Mouse (Mus musculus) embryo, embryonic 9.5 days (tissue): ENCODE data around the gene Nfib.
A peak's percentile ranks its signal among the peaks of the same experiment; 100 is the strongest.

Source experiments
- DNase-seq: peaks from one replicate; pipeline ENCODE4 v3.0.0-alpha.2; 2017; ENCODE audit errors: extremely low spot score

The Nfib gene

DNA sequence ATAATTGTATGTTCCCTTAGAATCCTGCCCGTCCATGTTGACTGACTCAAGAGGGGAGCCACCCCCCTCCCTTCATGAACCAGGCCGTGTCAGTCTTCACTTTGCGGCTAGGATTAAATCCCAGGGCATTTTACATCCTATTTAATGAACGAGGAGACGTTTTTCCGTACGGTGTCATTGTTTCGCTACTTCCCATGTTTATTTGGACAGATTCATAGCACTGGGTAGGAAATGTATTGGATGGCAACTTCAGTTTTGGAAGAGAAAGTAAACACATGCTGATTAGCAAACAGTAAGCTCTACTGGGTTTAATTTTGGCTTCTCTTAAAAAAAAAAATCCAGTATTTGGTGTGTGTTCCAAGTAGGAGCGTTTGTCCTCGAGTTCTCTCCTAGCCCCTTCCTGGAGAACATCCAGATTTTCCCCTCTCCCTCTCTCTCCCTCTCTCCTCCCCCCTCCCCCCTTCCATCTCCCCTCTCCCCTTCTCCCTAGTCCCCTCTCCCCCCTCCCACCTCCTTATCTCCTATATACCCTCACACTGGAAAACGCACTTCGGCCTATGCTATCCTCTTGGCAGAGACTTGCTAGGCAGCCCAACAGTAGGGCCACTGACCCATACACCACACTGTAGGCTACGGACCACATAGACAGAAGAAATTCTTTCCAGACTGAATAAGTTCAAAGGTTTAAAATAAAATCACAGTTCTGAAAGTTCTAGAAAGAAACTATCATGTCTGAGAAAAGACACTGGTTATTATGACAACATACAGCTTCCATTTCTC is 271.4 kb downstream of the Nfib start:
- DNase-seq: no peak

GRCm38 (mm10) chr4:82431831-82432230 is 273.7 kb downstream of the Nfib start:
- no peak for DNase-seq

GRCm38 (mm10) chr4:82430802-82431201 is 274.7 kb downstream of the Nfib start:
- no peak for DNase-seq

DNA sequence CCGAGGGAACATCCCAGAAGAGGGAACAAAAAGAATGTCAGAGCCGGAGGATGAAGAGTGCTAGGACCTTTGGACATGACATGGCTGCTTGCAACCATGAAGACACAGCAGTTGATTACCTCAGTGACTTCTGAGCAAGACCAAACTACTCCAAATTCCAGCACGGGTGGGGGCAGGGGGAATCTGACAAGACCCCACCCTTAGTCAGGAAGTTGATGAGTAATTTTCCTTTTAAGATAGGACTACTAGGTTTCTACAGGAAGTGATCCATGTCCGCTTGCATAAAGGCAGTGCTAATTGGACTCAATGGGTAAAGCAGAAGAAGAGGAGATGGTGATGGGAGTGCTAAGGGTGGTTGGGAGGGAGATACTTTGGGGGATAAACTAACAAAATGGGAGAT is 279.3 kb downstream of the Nfib start:
- DNase-seq: no peak

GRCm38 (mm10) chr4:82418241-82418640 is 287.3 kb downstream of the Nfib start:
- no peak for DNase-seq

DNA sequence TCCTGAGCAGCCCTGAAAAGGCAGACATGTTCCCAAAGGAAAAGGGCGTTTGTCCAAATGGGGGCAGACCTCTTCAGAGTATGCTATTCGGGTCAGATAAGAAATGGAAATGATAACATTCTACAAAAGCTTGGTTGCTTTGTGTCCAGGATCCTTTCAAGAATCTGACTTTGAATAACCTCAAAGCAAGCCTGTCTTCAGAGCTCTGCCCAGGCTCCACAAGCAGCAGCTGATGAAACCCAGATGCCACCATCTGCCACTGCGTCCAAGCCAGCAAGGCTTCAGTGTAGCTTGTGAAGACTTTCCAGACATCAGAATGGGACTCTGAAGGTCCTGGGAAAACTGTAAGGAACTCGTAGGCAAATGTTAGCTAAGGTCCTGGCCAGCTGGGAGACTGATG is 289.7 kb downstream of the Nfib start:
- DNase-seq: no peak

DNA sequence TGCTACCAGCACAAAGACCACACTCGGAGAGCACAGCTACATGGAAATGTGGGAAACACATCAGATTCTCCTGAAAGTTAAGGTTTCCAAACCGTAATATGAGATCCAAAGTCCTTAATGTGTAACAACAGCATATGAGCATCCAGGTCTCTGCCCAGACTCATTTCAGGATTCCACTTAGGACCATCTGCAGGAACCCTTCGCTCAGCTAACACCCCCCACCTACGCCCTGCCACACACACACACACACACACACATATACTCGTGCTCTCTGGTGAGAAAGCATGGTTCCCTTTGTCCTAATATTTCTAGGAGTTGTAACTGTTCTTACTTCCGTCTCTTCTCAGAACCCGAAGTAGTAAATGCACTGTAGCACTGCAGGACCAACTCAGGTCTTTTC is 292.9 kb downstream of the Nfib start:
- no peak for DNase-seq

DNA sequence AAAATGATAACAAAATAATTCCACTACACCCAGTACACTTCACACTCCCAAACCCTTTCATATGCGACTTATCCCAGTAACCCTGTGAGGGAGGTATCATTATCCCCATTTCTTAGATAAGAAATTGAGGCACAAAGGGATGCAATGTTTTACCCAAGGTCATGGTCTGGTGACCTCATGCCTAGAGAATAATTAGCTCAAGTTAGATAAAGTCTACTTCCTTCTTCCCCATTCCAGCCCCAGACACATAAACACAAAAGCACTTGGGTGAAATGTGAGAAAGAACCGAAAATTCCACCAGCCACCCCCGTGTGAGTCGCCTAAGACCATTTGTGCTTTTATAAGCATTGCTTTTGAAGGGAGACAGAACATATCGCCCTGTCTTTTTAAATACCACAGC is 293.6 kb downstream of the Nfib start:
- DNase-seq: no peak

DNA sequence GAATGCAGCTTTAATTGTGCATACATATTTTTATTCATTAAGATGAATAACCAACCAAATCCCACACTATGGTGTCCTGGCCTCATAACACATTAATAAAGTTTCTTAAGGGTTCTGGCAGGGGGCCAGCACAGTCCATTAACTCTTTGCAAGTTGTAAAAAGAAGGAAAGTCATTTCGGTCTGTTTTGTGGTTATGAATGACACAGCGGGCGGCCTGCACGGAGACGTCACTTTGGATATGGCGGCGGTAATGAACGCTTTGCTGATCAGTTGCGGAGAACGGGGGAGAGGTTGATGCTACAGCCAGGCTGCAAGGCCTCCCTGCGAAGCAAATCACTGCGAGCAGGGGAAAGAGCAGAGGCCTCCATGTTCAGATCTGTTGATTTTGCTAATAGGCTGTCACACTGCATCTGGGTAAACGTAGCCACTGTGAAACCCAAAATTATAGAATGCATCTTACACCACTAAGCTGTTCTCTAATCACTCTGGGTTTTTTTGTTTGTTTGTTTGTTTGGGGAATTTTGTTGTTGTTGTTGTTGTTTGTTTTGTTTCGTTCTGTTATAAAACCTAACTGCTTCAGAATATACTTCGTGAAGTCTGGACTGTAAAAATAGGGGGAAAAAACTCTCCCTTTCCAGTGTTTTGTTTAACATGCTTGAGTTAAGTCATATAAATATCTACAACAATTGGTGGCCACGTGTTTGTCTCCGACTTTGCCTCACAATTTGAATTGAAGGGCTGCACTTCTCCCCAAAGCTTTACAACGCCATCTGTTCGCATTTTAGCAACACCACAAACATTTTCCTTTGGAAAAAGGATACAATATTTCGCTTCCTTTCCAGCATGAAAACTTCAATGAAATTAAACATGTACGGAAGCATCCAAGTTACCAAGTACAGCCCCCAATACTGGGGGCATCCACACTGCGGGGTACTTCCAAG is 296.8 kb downstream of the Nfib start:
- DNase-seq: peak; percentile 31

- no peak for DNase-seq
Measured at GRCm38 (mm10) chr4:82406511-82406910, 299.0 kb downstream of the Nfib start.

- DNase-seq: no peak
Measured at GRCm38 (mm10) chr4:82405791-82406190, 299.8 kb downstream of the Nfib start.

DNA sequence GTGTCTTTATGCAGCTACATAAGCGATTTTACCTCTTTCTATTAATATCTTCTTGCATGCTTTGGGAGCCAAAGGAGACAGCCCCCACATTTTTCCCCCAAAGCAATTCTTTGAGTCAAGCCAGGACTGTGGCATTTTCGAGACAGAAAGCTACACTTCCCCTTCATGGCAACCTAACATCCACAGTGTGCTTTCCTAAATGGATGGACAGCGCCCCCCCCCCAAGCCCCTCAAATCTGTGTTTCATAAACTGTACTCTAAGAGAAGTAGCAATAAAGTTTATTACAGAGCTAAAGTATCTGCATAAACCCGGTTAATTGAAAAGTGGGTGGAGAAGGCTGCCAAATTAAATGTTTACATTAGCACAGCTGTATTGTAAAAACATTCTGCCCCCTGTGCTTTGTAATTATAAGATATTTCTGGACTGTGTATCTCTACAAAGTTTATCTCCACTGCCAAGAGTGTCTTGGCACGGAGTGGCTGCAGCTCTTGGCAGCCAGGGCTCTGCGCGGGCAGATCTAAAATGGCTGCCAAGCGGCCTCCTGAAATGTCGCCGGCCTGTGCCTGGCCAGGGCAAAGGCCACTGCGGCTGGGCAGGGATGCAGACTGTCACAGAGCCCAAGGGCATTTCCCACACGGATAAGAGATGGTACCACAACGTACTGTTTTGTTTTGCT is 301.4 kb downstream of the Nfib start:
- DNase-seq: no peak

DNA sequence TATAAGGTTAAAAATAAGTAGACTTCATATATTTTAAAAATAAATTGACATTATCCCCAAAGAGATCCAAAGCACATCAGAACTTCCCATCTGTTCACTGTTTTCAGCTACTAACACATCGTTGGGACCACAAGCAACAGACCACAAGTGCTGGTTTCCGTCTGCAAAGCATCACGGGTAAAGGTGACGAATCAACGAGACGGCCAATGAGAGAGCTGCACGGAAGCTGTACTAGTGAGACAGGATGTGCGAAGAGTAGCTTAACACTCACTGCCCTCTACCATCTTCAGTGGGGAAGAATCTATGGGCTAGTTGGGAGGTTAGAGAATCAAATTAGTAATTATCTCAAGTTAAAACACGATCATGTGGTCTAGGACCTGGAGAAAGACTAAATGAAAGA is 302.9 kb downstream of the Nfib start:
- DNase-seq: no peak

DNA sequence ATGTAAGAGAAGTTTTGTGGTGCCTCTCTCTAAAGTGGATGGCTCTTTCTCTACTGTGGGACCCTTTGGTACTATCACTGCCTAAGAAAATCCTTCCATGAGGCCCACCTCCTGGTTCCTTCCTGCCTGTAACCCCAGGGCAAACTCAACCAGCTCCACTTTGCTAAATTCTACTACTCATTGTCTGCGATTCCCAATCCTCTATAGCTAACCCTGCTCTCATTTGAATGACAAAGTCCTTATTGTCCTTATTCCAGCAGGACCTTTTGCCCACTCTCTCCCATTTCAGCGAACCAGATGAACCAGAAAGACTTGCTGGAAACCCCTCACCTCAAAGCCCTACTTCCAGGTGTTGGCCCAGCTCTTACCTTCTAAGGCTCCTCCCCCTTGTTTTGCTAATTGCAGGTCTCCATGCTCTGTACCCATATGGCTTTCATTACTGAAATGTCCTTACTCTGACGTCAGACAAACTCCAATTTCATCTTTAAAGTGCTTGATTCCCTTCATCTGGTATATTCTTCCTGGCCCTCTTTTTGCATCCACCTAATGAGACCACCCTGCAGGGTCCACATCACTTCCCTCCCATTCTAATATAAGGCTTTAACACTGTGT is 304.0 kb downstream of the Nfib start:
- no peak for DNase-seq

- no peak for DNase-seq
Measured at GRCm38 (mm10) chr4:82400536-82400935, 305.0 kb downstream of the Nfib start.

DNA sequence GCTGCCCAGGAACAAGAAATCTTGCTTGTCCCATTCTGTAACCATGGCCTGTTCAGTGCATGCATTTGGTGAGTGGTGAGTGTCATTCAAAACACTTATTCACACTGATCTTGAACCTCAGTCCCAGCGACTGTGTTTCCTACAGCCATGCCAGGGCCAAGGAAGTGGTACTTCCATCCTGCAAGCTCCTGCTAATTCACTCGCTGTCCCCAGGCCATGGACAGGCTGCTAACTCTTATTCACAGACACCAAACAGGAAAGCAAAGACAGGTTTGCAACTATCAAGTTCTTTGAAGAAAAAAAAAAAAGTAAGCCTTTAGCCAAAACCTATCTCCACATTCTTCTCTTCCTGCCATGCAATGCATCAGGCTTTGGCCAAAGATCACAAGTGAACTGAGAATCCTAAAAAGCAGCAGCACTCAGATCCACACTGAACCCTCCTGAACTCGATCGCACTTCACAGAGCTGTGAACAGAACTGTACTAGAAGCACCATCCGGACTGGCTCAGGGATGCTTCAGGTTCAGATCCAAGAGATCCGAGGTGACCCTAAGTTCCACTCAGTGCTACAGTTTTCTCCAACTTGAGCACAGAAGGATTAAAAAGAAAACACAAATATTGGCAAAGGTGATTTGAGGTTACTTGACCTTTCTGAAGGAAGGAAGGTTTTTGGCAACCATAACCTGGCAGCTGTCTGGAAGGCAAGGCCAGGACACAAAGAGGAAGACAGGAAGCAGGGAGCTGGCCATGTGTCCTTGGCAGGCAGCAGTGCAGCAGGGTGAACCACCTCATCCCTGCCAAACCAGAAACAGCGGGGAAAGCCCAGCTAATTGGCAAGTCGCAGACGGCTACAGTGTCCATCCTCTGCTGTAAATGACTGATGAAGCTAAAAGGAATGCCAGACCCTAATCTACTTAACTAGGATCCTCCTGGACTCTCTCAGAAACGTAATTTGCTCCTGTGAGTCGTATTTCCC is 305.9 kb downstream of the Nfib start:
- DNase-seq: peak; percentile 28

GRCm38 (mm10) chr4:82398282-82398681 is 307.3 kb downstream of the Nfib start:
- DNase-seq: no peak

DNA sequence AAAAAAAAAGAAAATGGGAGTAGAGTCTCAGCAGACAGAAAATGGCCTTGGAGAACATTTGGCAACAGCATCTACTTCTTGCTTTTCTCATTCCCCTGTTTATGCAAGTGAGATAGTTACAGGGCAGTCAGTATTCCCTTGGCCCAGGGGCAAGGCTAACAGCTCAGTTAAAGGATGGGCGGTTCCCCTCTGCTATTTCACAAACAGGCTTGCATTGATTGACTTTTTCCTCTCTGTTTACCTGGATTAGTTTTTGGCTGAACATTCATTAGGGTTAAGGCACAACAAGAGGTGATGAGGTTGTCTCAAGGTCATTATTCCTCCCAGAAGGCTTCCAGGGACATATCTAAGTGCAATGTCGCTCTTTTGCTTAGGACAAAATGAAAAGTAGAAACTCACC is 308.7 kb downstream of the Nfib start:
- DNase-seq: no peak

DNA sequence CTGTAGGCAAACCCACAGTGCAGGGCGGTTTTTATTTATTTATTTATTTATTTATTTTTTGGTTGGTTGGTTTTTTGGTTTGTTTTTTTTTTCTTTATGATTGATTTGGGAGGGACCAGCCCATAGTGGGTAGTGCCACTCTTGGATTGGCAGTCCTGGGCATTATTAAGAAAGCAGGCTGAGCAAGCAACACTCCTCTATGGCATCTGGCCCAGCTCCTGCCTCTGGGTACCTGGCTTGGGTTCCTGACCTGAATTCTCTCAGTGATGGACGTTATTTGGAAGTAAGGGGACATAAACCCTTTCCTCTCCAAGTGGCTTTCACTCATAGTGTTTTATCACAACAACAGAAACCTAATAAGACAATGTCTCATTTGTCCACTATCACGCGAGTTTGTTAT is 309.5 kb downstream of the Nfib start:
- no peak for DNase-seq

GRCm38 (mm10) chr4:82394346-82394745 is 311.2 kb downstream of the Nfib start:
- DNase-seq: no peak

DNA sequence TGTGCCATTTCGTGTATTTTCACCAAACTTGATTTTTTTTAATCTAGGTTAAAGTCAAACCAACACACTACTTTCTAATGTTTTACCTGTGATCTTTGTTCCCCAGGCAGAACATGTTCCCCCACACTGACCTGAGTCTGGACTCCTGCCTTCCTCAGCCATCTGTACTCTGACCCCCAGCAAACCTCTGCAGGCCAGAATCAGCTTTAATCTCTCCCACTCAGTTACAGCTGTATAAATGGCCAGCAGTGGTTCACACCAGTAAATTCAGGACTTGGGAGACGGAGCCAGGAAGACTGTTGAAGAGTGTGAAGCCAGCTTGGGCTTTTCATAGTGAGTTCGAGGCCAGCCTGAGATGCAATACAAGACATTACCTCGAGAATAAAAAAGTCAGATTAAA is 312.5 kb downstream of the Nfib start:
- DNase-seq: no peak
